Mouse (Mus musculus): ENCODE measurements around the gene Nxpe4. TPM values are rescaled to one million over a fixed set of nuclear protein-coding genes. Genes with fewer than 3 reads are reported as not detected.
A peak's percentile ranks its signal among the peaks of the same experiment; 100 is the strongest.

The Nxpe4 gene
- polyA plus RNA-seq, 1 experiment from 2014 or later = 7.8 TPM

DNA sequence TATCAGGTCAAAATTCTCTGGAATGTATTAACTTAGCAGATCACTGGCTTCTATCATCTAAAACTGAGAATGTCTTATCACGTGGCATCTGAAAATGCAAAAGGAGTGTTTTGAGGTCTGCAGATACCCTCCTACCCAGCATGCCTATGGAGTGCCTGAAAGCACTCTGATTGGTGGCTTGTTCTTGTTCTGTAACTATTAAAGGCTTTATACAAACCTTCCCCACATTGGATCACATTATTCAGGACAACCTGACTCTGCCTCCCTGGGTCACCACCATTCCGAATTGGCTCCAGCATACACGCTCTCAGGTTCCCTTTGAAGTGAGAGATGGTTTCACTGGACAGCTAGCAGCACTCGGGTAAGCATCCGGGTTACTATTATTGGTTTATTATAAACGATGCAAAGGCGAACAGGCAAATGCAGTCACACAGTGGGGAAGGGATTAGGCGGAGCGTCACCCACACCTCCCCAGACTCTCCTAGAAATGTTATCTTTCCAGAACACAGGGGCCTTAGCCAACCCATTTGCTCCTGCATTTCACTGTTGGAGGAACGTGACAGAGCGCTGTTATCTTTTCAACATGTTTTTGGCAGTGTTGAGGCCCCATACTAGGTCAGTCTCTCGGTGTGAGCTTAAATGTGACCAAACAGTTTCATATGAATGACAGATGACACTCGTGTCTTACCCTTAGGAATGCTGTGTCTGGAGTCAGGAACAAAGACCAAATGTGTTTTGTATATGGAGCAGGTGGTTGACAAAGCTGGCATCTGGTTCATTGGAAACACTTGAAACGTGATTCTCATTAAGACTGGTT, 200.2 kb downstream of the Nxpe4 start:
- H3K27me3 ChIP-seq = no peaks in the 10 kb centered on the region
- WGBS (ENCODE audit: insufficient replicate concordance) = 19% methylated on average over 14 of the region's 14 CpGs
- peak overlapping the region; percentile 69 for H3K4me2 ChIP-seq
- ATAC-seq (ENCODE audit: insufficient read depth) = peak; percentile 99
- peak overlapping the region; percentile 100 for H3K27ac ChIP-seq (replicated peaks)
- peaks cover 81% of the 10 kb centered on the region for H3K4me1 ChIP-seq (replicated peaks)
- H3K4me3 ChIP-seq (replicated peaks) = peak overlapping the region; percentile 43
- 0 out of 2 replicates have a peak, but pooled peaks cover 7% of the 10 kb centered on the region for H3K36me3 ChIP-seq (replicated peaks)
- peak overlapping the region; percentile 62 for H3K9ac ChIP-seq
- H3K9me3 ChIP-seq (replicated peaks) = no peaks in the 10 kb centered on the region

DNA sequence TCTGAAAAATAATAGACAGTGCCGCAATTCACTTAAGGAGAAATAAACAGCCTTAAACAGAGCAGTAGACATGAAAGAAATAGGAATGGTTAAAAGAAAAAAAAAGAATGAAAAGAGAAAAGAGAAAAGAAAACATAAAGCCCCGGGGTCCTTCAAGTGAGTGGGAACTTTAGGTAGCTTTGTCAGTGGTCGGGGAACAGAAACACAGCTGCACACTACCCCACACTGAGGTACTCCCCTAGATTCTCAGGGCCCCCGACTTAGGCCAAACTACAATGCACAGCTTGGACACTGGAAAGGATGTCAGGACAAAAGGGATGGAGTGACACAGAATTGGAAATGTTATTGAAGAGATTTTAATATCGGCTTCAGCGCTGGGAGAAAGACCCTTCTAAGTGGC, 200.9 kb downstream of the Nxpe4 start:
- Histone ChIP-seq H3K27ac (replicated peaks) (peak overlapping the region; percentile 100), H3K36me3 (replicated peaks) (0 out of 2 replicates have a peak, but pooled peaks cover 7% of the 10 kb centered on the region), H3K4me3 (replicated peaks) (peak overlapping the region; percentile 41), H3K4me2 (peak overlapping the region; percentile 69), H3K27me3 (no peaks in the 10 kb centered on the region), H3K4me1 (replicated peaks) (peaks cover 74% of the 10 kb centered on the region), H3K9ac (peak overlapping the region; percentile 62), H3K9me3 (replicated peaks) (no peaks in the 10 kb centered on the region)
- 58% methylated on average over 6 of the region's 6 CpGs for WGBS (ENCODE audit: insufficient replicate concordance)
- no peak for ATAC-seq (ENCODE audit: insufficient read depth)

DNA sequence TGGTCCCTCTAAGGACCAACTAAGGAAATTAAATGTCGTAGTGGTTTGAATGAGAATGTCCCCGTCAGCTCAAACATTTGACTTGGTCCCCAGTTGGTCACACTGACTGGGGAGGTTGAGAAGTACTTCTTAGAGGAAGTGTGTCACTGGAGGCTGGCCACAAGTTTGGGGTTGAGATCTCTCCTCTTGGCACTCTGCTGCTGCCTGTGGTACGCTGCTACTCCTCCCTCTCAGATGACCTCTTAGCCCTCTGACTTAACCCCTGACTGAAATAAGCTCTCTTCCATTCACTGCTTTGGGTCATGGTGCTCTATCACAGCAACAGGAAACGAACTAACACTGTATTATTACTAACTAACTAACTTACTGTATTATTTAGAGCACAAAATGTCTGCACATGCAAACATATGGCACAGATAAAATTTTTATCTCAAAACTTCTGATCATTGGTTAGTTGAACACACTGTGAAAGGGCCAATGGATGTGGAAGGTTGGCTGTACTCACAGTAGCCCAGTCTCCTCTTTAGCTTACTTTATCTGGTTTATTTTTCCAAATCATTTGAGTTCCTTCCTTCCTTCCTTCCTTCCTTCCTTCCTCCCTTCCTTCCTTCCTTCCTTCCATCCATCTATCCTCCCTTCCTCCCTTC, 211.5 kb downstream of the Nxpe4 start:
- H3K4me1 ChIP-seq (replicated peaks) = peaks cover 22% of the 10 kb centered on the region
- ATAC-seq (ENCODE audit: insufficient read depth) = peak; percentile 84
- 49% methylated on average over 4 of the region's 4 CpGs for WGBS (ENCODE audit: insufficient replicate concordance)
- H3K36me3 ChIP-seq (replicated peaks) = peaks cover 3% of the 10 kb centered on the region; the same call in 1 of the 2 replicates
- no peak overlapping the region for H3K4me3 ChIP-seq (replicated peaks)
- no peaks in the 10 kb centered on the region for H3K9me3 ChIP-seq (replicated peaks)
- no peaks in the 10 kb centered on the region for H3K27me3 ChIP-seq
- peak overlapping the region; percentile 85 for H3K27ac ChIP-seq (replicated peaks)
- H3K4me2 ChIP-seq = peak overlapping the region; percentile 30
- no peak overlapping the region for H3K9ac ChIP-seq

DNA sequence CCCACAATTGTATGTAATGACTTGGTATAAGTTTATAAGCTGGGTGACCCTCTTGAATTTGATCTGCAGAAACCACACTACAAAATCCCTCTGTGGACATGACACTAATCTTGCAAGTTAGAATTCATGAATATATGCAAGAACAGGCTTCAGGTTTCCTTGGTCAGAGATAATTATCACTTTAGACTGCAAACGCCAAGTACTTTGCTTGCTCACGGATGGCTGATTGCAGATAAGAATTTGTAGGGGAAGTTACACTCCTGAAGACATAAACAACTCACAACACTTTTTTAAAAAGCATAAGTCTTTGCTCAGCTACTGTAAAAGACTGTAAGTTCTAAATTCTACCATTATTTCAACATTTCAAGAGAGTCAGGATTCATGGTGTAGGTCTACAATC, 212.5 kb downstream of the Nxpe4 start:
- Histone ChIP-seq H3K27ac (replicated peaks) (peak overlapping the region; percentile 85), H3K9ac (peak overlapping the region; percentile 26; the same call in 1 of the 2 replicates), H3K9me3 (replicated peaks) (no peaks in the 10 kb centered on the region), H3K4me2 (peak overlapping the region; percentile 30; the same call in 1 of the 2 replicates), H3K4me3 (replicated peaks) (no peak overlapping the region), H3K27me3 (no peaks in the 10 kb centered on the region), H3K4me1 (replicated peaks) (peaks cover 22% of the 10 kb centered on the region), H3K36me3 (replicated peaks) (peaks cover 3% of the 10 kb centered on the region; the same call in 1 of the 2 replicates)
- WGBS (ENCODE audit: insufficient replicate concordance) = 12% methylated on average over 2 of the region's 2 CpGs
- ATAC-seq (ENCODE audit: insufficient read depth) = peak; percentile 72

DNA sequence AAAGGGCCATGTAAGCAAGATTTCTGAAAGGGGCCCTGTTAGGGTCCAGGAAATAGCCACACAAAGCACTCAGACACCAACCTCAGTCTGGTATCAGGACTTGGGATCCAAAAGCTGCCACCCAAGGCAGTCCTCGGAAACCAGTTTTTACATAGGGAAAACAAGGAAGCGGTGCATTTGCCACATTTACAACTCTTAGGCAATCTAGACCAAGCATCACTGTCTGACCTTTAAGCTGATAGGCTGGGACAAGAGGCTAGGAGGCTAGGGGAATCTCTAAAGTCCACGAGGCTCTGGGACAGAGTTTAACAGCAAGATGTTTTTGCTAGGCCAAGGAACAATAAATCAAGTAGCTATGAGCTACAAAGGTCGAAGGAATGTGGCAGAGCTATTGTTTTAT, 226.6 kb downstream of the Nxpe4 start:
- no peak for ATAC-seq (ENCODE audit: insufficient read depth)

GRCm38 (mm10) chr9:48389983-48390382, 228.2 kb downstream of the Nxpe4 start:
- Histone ChIP-seq H3K4me2 (no peak overlapping the region), H3K9ac (no peak overlapping the region), H3K27me3 (no peaks in the 10 kb centered on the region), H3K9me3 (replicated peaks) (no peaks in the 10 kb centered on the region), H3K36me3 (replicated peaks) (peaks cover 33% of the 10 kb centered on the region), H3K4me3 (replicated peaks) (no peak overlapping the region), H3K27ac (replicated peaks) (no peak overlapping the region), H3K4me1 (replicated peaks) (0 out of 2 replicates have a peak, but pooled peaks cover 4% of the 10 kb centered on the region)
- no peak for ATAC-seq (ENCODE audit: insufficient read depth)
- 55% methylated on average over 3 of the region's 3 CpGs for WGBS (ENCODE audit: insufficient replicate concordance)

More for the DNA sequence above, 226.6 kb downstream of the Nxpe4 start:
- WGBS (ENCODE audit: insufficient replicate concordance) = 52% methylated on average over 4 of the region's 4 CpGs
- Histone ChIP-seq H3K4me1 (replicated peaks) (0 out of 2 replicates have a peak, but pooled peaks cover 4% of the 10 kb centered on the region), H3K4me3 (replicated peaks) (no peak overlapping the region), H3K27ac (replicated peaks) (no peak overlapping the region), H3K9ac (no peak overlapping the region), H3K4me2 (no peak overlapping the region), H3K9me3 (replicated peaks) (no peaks in the 10 kb centered on the region), H3K27me3 (no peaks in the 10 kb centered on the region), H3K36me3 (replicated peaks) (peaks cover 26% of the 10 kb centered on the region)

- Histone ChIP-seq H3K27me3 (no peaks in the 10 kb centered on the region; the same call in 1 of the 2 replicates), H3K4me3 (replicated peaks) (no peak overlapping the region), H3K9me3 (replicated peaks) (no peaks in the 10 kb centered on the region), H3K9ac (no peak overlapping the region), H3K27ac (replicated peaks) (no peak overlapping the region), H3K4me2 (no peak overlapping the region), H3K4me1 (replicated peaks) (no peaks in the 10 kb centered on the region; the same call in 1 of the 2 replicates), H3K36me3 (replicated peaks) (no peaks in the 10 kb centered on the region)
- WGBS (ENCODE audit: insufficient replicate concordance) = 63% methylated on average over 10 of the region's 10 CpGs
- no peak for ATAC-seq (ENCODE audit: insufficient read depth)
These were observed 241.9 kb downstream of the Nxpe4 start for GRCm38 (mm10) chr9:48403590-48404209.

GRCm38 (mm10) chr9:48404687-48405086, 242.9 kb downstream of the Nxpe4 start:
- Histone ChIP-seq H3K9me3 (replicated peaks) (no peaks in the 10 kb centered on the region), H3K27me3 (no peaks in the 10 kb centered on the region; the same call in 1 of the 2 replicates), H3K36me3 (replicated peaks) (no peaks in the 10 kb centered on the region), H3K27ac (replicated peaks) (no peak overlapping the region), H3K4me2 (no peak overlapping the region), H3K4me1 (replicated peaks) (no peaks in the 10 kb centered on the region; the same call in 1 of the 2 replicates), H3K4me3 (replicated peaks) (no peak overlapping the region), H3K9ac (no peak overlapping the region)
- no peak for ATAC-seq (ENCODE audit: insufficient read depth)
- WGBS (ENCODE audit: insufficient replicate concordance) = 50% methylated on average over 3 of the region's 3 CpGs

- Histone ChIP-seq H3K4me2 (no peak overlapping the region), H3K9ac (no peak overlapping the region), H3K27ac (replicated peaks) (no peak overlapping the region), H3K9me3 (replicated peaks) (no peaks in the 10 kb centered on the region), H3K4me1 (replicated peaks) (peaks cover 6% of the 10 kb centered on the region), H3K4me3 (replicated peaks) (no peak overlapping the region), H3K36me3 (replicated peaks) (no peaks in the 10 kb centered on the region), H3K27me3 (no peaks in the 10 kb centered on the region; the same call in 1 of the 2 replicates)
- 58% methylated on average over 10 of the region's 10 CpGs for WGBS (ENCODE audit: insufficient replicate concordance)
- no peak for ATAC-seq (ENCODE audit: insufficient read depth)
These were observed 245.9 kb downstream of the Nxpe4 start for GRCm38 (mm10) chr9:48407549-48408327.

GRCm38 (mm10) chr9:48410217-48411035, 248.6 kb downstream of the Nxpe4 start:
- Histone ChIP-seq H3K4me2 (no peak overlapping the region), H3K4me3 (replicated peaks) (no peak overlapping the region), H3K4me1 (replicated peaks) (peaks cover 6% of the 10 kb centered on the region), H3K36me3 (replicated peaks) (no peaks in the 10 kb centered on the region), H3K27me3 (no peaks in the 10 kb centered on the region), H3K9ac (no peak overlapping the region), H3K9me3 (replicated peaks) (no peaks in the 10 kb centered on the region), H3K27ac (replicated peaks) (peak overlapping the region; percentile 53; the same call in 1 of the 2 replicates)
- no peak for ATAC-seq (ENCODE audit: insufficient read depth)
- 26% methylated on average over 6 of the region's 6 CpGs for WGBS (ENCODE audit: insufficient replicate concordance)

Measured in liver, embryonic 15.5 days (tissue).